Mouse (Mus musculus) C2C12 (cell line): ENCODE results near the gene Adgrb2. TPM values are rescaled to one million over a fixed set of nuclear protein-coding genes. Genes with fewer than 3 reads are reported as not detected.

ENCODE experiments used
- H3K27me3 ChIP-seq: one replicate; pipeline ENCODE4 v1.6.1; 2011; ENCODE audit not compliant: control insufficient read depth, insufficient read depth, insufficient read length
- H3K36me3 ChIP-seq: one replicate; pipeline ENCODE4 v1.6.1; 2011; ENCODE audit not compliant: control insufficient read depth, insufficient read depth
- H3K4me3 ChIP-seq: one replicate; pipeline ENCODE4 v1.5.1; 2011; ENCODE audit warnings: mild to moderate bottlenecking, control low read depth; ENCODE audit not compliant: poor library complexity, insufficient read depth, severe bottlenecking
- H3K79me2 ChIP-seq: one replicate; pipeline ENCODE4 v1.6.1; 2011; ENCODE audit not compliant: control insufficient read depth, insufficient read depth
- H3K79me3 ChIP-seq: one replicate; pipeline ENCODE4 v1.6.1; 2011; ENCODE audit warnings: low read depth, control low read depth
- H3ac ChIP-seq: one replicate; pipeline ENCODE3; 2011; ENCODE audit warnings: low read depth; ENCODE audit not compliant: control insufficient read depth, insufficient read length
- CEBPB ChIP-seq: IDR thresholded peaks from one replicate; pipeline ENCODE4 v1.6.1; 2011; ENCODE audit warnings: low read depth, mild to moderate bottlenecking, control low read depth, moderate library complexity
- CTCF ChIP-seq: IDR thresholded peaks from one replicate; pipeline ENCODE4 v1.5.1; 2011; ENCODE audit not compliant: control insufficient read depth, insufficient read depth, insufficient read length
- FOSL1 ChIP-seq: IDR thresholded peaks from one replicate; pipeline ENCODE4 v1.8.0; 2011; ENCODE audit warnings: mild to moderate bottlenecking, low read length; ENCODE audit not compliant: poor library complexity, insufficient read depth, severe bottlenecking
- MAX ChIP-seq: IDR thresholded peaks from one replicate; pipeline ENCODE4 v1.6.1; 2011; ENCODE audit warnings: mild to moderate bottlenecking, control low read depth
- MYOD1 ChIP-seq: IDR thresholded peaks from one replicate; pipeline ENCODE4 v1.6.1; 2011; ENCODE audit warnings: low read depth; ENCODE audit not compliant: control insufficient read depth, insufficient read length
- MYOG ChIP-seq: IDR thresholded peaks from one replicate; pipeline ENCODE4 v1.6.1; 2011; ENCODE audit not compliant: control insufficient read depth, insufficient read length; ENCODE audit errors: extremely low read depth
- USF1 ChIP-seq: IDR thresholded peaks from one replicate; pipeline ENCODE4 v1.6.1; 2011; ENCODE audit warnings: low read depth, mild to moderate bottlenecking, control low read depth, moderate library complexity
- polyA plus RNA-seq: library from polyadenylated mRNA; unstranded; fragments of >200 nt; fragmentation: generic; extraction: Trizol; gene quantifications from one replicate; pipeline ENCODE4 v1.2.1, GENCODE M21; 2012; ENCODE audit warnings: missing spikeins

Adgrb2 gene
- polyA plus RNA-seq, 1 experiment, result 0.06 TPM

DNA sequence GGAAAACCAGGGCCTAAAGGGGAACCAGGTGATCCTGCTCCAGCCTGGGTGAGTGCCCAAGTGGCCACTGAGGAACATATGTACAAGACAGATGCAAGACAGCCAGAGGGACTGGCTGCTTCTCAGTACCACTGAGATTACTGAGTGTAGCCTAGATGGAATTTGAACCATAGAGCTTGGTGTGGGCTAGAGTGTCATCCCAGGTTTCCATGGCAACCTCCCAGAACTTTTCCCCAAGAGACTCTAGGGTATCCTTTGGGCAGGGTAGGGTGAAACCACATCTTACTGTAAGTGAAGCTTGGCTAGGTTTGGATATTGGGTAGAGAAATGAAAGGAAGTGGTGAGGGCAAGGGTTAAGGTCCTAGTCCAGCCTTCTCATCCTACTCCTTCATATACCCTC lies 76.3 kb downstream of the Adgrb2 start:
- H3K27me3 ChIP-seq, result no peaks in the 10 kb centered on the region
- no peak overlapping the region for H3ac ChIP-seq
- H3K79me3 ChIP-seq, result no peaks in the 10 kb centered on the region
- no peak overlapping the region for H3K4me3 ChIP-seq
- no peaks in the 10 kb centered on the region for H3K79me2 ChIP-seq
- peaks cover 5% of the 10 kb centered on the region for H3K36me3 ChIP-seq
- TF ChIP-seq MYOD1 (no peak), MAX (no peak), USF1 (no peak), CEBPB (no peak), MYOG (no peak), CTCF (no peak), FOSL1 (no peak)

DNA sequence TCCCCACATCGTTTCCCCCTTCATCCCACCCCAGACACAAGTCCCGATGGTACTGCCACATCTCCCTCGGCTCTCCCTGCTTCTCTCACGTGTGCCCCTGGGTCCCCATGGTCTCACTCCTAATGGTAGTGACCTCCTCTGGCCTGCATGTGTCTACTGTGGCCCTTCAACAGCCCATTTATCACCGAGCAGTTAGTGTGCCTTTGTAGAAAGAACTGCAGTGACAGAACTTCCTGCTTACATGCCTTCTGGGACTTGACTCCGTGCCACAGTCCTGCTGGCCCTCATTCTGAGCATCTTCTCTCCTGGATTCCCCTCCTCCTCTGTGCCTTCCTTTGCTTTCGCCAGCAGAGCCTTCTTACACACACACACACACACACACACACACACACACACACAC lies 78.5 kb downstream of the Adgrb2 start:
- Histone ChIP-seq H3K79me3 (no peaks in the 10 kb centered on the region), H3K4me3 (no peak overlapping the region), H3K27me3 (no peaks in the 10 kb centered on the region), H3K36me3 (peaks cover 5% of the 10 kb centered on the region), H3ac (no peak overlapping the region), H3K79me2 (no peaks in the 10 kb centered on the region)
- TF ChIP-seq MYOG (no peak), USF1 (no peak), CTCF (no peak), CEBPB (no peak), MAX (no peak), MYOD1 (no peak), FOSL1 (no peak)

DNA sequence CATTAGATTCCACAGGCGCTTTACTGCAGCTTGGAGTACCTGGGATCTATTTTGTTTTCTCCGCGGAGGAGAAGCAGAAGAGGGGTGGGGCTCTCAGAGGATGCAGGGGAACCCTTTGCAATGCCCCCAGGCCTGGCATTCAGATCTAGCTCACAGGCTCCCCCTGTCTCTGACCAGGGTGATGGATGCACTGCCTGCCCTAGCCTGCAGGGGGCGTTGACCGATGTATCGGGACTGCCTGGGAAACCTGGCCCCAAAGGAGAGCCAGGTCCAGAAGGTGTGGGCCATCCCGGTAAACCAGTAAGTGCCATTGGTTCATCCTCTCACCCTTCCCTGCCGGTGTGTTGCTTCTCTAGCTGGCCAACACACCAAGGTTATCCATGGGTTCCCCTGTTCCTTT lies 82.1 kb downstream of the Adgrb2 start:
- Histone ChIP-seq H3K36me3 (no peaks in the 10 kb centered on the region), H3K27me3 (no peaks in the 10 kb centered on the region), H3K79me2 (no peaks in the 10 kb centered on the region), H3ac (no peak overlapping the region), H3K4me3 (no peak overlapping the region), H3K79me3 (no peaks in the 10 kb centered on the region)
- TF ChIP-seq CEBPB, result no peak
- TF ChIP-seq CTCF, result peak; percentile 94

DNA sequence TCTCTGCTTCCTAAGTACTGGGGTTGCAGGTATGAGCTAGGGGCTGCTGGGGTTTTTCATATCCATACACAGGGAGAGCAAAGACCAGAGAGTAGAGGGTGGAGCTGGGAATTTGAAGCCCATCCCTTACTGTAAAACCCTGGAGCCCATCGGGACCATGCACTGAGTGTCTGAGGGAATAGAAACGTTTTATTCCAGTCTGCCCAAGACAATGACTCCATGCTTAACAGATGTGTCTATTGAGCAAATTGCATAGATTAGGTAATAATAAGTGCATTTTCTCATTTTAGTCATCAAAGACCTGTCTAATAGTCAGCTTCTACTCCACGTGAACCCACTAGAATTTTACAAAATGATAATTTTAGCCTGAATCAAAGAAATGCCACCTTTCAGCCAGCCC lies 85.9 kb downstream of the Adgrb2 start:
- Histone ChIP-seq H3ac (no peak overlapping the region), H3K79me3 (no peaks in the 10 kb centered on the region), H3K79me2 (no peaks in the 10 kb centered on the region), H3K36me3 (no peaks in the 10 kb centered on the region), H3K27me3 (no peaks in the 10 kb centered on the region), H3K4me3 (no peak overlapping the region)
- TF ChIP-seq CTCF (no peak), FOSL1 (no peak), MYOD1 (no peak), MAX (no peak), USF1 (no peak), MYOG (no peak), CEBPB (no peak)

DNA sequence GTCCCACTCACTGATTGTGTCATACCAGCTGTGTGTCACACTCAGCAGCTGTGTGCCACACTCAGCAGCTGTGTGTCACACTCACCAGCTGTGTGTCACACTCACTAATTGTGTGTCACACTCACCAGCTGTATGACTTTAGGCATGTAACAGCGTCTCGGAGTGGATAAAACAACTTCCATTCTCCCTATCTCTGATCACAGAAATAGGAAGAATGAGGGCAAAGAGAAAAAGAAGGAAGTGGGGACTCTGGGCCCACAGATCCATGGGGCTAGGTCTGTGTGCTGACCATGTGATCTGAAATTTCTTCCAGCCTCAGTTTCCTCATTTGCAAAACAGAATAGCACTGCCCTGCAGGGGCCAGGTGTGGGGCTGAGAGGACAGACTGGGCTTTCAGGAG lies 87.1 kb downstream of the Adgrb2 start:
- H3K4me3 ChIP-seq, result no peak overlapping the region
- no peaks in the 10 kb centered on the region for H3K36me3 ChIP-seq
- H3K27me3 ChIP-seq, result no peaks in the 10 kb centered on the region
- no peak overlapping the region for H3ac ChIP-seq
- H3K79me3 ChIP-seq, result no peaks in the 10 kb centered on the region
- no peaks in the 10 kb centered on the region for H3K79me2 ChIP-seq
- TF ChIP-seq USF1 (no peak), MYOG (no peak), CTCF (no peak), CEBPB (no peak), MYOD1 (no peak), FOSL1 (no peak), MAX (no peak)

Other genes with a start within 250 kb of the Adgrb2 start
- gene Khdrbs1, start 242.6 kb upstream of the Adgrb2 start, polyA plus RNA-seq, result 61.6 TPM
- 101 TPM for gene Ptp4a2, start 173.7 kb upstream of the Adgrb2 start, polyA plus RNA-seq
- gene Spocd1, start 55.6 kb upstream of the Adgrb2 start, polyA plus RNA-seq, result 0.02 TPM
- gene Col16a1, start 63.0 kb downstream of the Adgrb2 start, polyA plus RNA-seq, result 7.5 TPM
- 49.7 TPM for gene Pef1, start 117.7 kb downstream of the Adgrb2 start, polyA plus RNA-seq
- not detected for gene Hcrtr1, start 154.5 kb downstream of the Adgrb2 start, polyA plus RNA-seq
- 64.1 TPM for gene Tinagl1, start 190.3 kb downstream of the Adgrb2 start, polyA plus RNA-seq
- gene Gm853, start 237.5 kb downstream of the Adgrb2 start, polyA plus RNA-seq, result not detected